Mouse (Mus musculus): ENCODE measurements around the gene Rdx. TPM values are rescaled to one million over a fixed set of nuclear protein-coding genes. Genes with fewer than 3 reads are reported as not detected.

The Rdx gene
- 107 and 121 TPM in 2 replicates for polyA plus RNA-seq (2014; fragmentation: Nextera tagmentation; extraction: Ambion mirVana)

DNA sequence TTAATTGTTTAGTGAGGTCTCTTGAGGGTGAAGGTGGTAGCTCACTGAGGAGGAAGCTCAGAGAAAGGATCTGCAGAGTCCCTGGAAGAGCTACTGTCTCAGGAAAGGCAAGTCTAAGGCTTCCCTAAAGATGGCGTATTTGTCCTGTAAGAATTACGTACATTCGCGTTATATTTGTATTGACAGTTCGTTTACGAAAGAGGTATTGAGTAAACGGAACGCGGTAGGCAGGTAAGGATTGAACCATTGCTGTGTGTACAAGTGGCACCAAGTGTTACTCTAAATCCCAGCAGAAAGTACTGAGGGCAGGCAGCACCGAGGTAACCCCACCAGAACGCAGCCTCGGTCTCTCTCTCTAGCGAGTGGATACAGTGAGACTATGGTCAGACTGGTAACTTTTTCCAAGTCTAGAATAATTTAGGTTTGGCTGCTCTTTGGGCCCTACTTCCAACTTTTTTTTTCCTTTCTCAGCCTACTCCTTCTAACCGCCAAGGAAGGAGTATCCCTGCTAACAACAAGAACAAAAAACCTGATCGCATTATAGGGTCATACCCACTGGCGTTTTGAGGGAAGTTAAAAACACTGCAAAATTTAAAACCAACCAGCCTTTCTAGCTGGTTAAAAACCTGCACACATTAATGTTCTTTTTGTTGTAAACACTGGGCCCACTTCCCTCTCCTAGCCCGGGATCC lies at the start of gene Rdx:
Gene Rdx, plus strand, starts transcription at position 45 of the 692 bp plus-strand sequence.
- peak; percentile 44 for DNase-seq (ENCODE audit: low spot score)
- Histone ChIP-seq H3K4me3 (ENCODE audit: low read depth, low read length) (peak within 1 kb of the TSS; percentile 94), H3K4me1 (ENCODE audit: control insufficient read depth, insufficient read depth, low read length) (peaks cover 13% of the 10 kb centered on the region; the same call in 1 of the 2 replicates), H3K27ac (ENCODE audit: low read depth, low read length) (peak within 1 kb of the TSS; percentile 96), H3K36me3 (ENCODE audit: control insufficient read depth, insufficient read depth, low read length) (no peaks in the 10 kb centered on the region), H3K9me3 (replicated peaks; ENCODE audit: control insufficient read depth, low read length) (no peaks in the 10 kb centered on the region), H3K4me2 (ENCODE audit: low read length) (peak within 1 kb of the TSS; percentile 46), H3K27me3 (replicated peaks; ENCODE audit: control insufficient read depth, insufficient read depth, low read length) (no peaks in the 10 kb centered on the region), H3K9ac (ENCODE audit: low read length) (peak within 1 kb of the TSS; percentile 95)
- ATAC-seq: no peak
- 2% methylated on average over 17 of the region's 17 CpGs for WGBS

DNA sequence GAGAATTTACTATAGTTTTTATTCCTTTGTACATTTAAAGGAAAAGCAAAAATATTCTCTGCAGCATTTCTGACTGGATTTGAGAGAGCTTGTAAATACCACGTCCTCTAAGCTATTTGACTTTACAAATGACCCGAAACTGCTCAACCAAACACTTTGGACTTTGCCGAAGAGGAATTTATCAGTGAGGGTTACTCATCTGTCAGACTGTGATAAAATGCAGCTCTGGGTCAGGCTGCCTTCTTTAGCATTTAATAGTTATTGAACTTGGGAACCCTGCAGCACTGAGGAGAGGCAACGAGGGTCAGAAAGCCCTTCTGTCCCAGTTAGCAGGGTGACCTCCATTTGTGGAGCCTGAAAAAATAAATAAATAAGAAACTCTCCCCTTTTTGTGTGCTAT lies 43.5 kb upstream of the Rdx start:
- no peak overlapping the region for H3K4me2 ChIP-seq (ENCODE audit: low read length)
- H3K27ac ChIP-seq (ENCODE audit: low read depth, low read length): no peak overlapping the region
- H3K27me3 ChIP-seq (replicated peaks; ENCODE audit: control insufficient read depth, insufficient read depth, low read length): no peaks in the 10 kb centered on the region
- no peaks in the 10 kb centered on the region for H3K9me3 ChIP-seq (replicated peaks; ENCODE audit: control insufficient read depth, low read length)
- ATAC-seq (no peak), DNase-seq (ENCODE audit: low spot score) (no peak)
- no peaks in the 10 kb centered on the region for H3K36me3 ChIP-seq (ENCODE audit: control insufficient read depth, insufficient read depth, low read length)
- no peak overlapping the region for H3K9ac ChIP-seq (ENCODE audit: low read length)
- 90% methylated on average over 4 of the region's 4 CpGs for WGBS
- H3K4me1 ChIP-seq (ENCODE audit: control insufficient read depth, insufficient read depth, low read length): no peaks in the 10 kb centered on the region
- no peak overlapping the region for H3K4me3 ChIP-seq (ENCODE audit: low read depth, low read length)

DNA sequence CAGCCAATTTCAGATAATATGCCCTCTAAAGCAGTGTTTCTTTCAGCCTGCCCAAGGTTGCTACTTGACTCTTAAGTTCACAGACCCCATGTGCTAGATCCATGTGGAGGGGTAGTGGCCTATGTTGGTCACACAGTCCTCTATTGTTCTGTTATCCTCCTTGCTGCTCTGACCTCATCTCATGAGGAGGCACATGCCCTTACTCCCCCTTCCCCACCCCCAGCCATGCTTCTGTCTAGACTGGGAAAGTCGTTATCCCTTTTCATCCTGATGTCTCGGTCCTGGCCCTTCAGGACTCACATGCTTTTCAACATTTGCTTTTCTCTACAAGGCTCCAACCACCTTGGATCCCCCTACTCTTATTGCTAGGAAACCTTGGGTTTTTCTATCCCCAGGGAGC lies 39.6 kb upstream of the Rdx start:
- no peaks in the 10 kb centered on the region for H3K4me1 ChIP-seq (ENCODE audit: control insufficient read depth, insufficient read depth, low read length)

DNA sequence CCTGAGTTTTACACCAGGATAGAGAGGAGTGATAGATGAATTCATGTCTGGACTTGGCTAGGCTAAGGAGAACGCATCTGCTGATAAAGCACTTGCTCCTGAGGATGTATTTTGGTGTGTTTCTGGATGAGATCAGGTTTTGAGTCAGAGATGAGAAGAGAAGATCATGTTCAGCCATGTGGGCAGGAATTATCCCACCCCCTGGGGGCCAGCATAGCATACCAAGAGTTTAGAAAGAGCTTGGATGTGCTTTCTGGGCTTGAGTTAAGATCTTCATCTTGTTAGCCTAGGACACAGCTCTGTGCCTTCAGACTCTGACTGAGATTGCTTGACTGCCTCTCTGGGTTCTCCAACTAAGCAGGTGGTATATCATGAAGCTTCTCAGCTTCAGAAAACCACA lies 38.5 kb upstream of the Rdx start:
- H3K27me3 ChIP-seq (replicated peaks; ENCODE audit: control insufficient read depth, insufficient read depth, low read length): no peaks in the 10 kb centered on the region
- WGBS: 80% methylated on average over 1 of the region's 1 CpGs

More for the DNA sequence above, 39.6 kb upstream of the Rdx start:
- no peaks in the 10 kb centered on the region for H3K9me3 ChIP-seq (replicated peaks; ENCODE audit: control insufficient read depth, low read length)
- ATAC-seq: no peak
- H3K36me3 ChIP-seq (ENCODE audit: control insufficient read depth, insufficient read depth, low read length): no peaks in the 10 kb centered on the region
- no peak overlapping the region for H3K9ac ChIP-seq (ENCODE audit: low read length)
- 27% methylated on average over 2 of the region's 2 CpGs for WGBS
- DNase-seq (ENCODE audit: low spot score): no peak
- no peaks in the 10 kb centered on the region for H3K27me3 ChIP-seq (replicated peaks; ENCODE audit: control insufficient read depth, insufficient read depth, low read length)
- no peak overlapping the region for H3K27ac ChIP-seq (ENCODE audit: low read depth, low read length)
- H3K4me2 ChIP-seq (ENCODE audit: low read length): no peak overlapping the region
- H3K4me3 ChIP-seq (ENCODE audit: low read depth, low read length): no peak overlapping the region

DNA sequence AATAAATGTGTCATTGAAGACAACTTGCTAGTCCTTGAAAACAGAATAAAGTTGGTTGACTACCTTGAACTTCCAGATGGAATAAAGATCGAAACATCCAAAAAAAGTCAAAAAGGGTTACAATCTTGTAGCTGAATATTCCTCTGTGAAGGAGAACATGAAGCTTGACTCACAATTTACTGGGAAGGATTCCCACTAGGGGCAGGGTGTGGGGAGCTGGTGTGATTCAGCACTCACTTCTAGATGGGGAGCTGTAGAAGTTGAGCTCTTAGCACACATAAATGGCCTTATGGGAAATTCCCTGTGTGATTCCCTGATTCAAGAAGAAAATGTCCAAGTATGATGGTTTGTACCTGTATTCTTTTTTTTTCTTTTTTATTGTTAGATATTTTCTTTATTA lies 34.7 kb upstream of the Rdx start:
- Histone ChIP-seq H3K4me3 (ENCODE audit: low read depth, low read length) (no peak overlapping the region), H3K4me1 (ENCODE audit: control insufficient read depth, insufficient read depth, low read length) (no peaks in the 10 kb centered on the region), H3K27ac (ENCODE audit: low read depth, low read length) (no peak overlapping the region), H3K9ac (ENCODE audit: low read length) (no peak overlapping the region), H3K27me3 (replicated peaks; ENCODE audit: control insufficient read depth, insufficient read depth, low read length) (no peaks in the 10 kb centered on the region), H3K4me2 (ENCODE audit: low read length) (no peak overlapping the region), H3K9me3 (replicated peaks; ENCODE audit: control insufficient read depth, low read length) (no peaks in the 10 kb centered on the region), H3K36me3 (ENCODE audit: control insufficient read depth, insufficient read depth, low read length) (no peaks in the 10 kb centered on the region)
- DNase-seq (ENCODE audit: low spot score): no peak
- ATAC-seq: no peak
- 97% methylated on average over 1 of the region's 1 CpGs for WGBS

More for the DNA sequence above, 38.5 kb upstream of the Rdx start:
- ATAC-seq: no peak
- H3K9ac ChIP-seq (ENCODE audit: low read length): no peak overlapping the region
- H3K4me1 ChIP-seq (ENCODE audit: control insufficient read depth, insufficient read depth, low read length): no peaks in the 10 kb centered on the region
- H3K4me3 ChIP-seq (ENCODE audit: low read depth, low read length): no peak overlapping the region
- H3K36me3 ChIP-seq (ENCODE audit: control insufficient read depth, insufficient read depth, low read length): no peaks in the 10 kb centered on the region
- no peak overlapping the region for H3K27ac ChIP-seq (ENCODE audit: low read depth, low read length)
- H3K9me3 ChIP-seq (replicated peaks; ENCODE audit: control insufficient read depth, low read length): no peaks in the 10 kb centered on the region
- no peak for DNase-seq (ENCODE audit: low spot score)
- H3K4me2 ChIP-seq (ENCODE audit: low read length): no peak overlapping the region

DNA sequence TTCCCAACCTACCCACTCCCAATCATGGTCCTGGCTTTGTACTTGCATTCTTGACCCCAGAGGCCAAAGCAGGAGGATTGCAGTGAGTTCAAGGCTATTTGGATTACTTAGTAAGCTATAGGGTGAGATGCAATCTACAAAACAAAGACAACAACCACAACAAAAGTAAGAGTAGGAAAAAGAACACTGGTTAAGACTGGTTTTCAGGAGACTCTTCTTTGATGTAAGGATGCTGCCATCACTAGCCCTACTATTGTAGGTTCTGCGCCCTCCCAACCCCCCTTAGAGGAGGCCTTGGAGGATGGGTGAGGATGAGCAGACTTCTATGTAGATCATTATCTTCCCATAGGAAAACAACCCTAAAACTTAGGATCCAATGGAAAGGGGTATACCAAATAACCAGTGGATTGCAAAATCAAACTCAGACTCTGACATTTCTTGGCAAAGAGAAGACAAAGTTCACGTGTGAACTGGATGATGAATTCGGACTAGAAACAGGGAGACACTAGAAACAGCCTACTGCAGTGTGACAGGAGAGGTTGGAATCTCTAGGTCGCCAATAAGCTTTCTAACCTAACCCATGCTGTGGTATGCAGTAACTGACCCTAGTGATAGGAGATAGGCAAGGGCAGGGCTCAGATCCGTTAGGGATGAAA lies 34.1 kb upstream of the Rdx start:
- DNase-seq (ENCODE audit: low spot score): no peak
- H3K36me3 ChIP-seq (ENCODE audit: control insufficient read depth, insufficient read depth, low read length): no peaks in the 10 kb centered on the region
- H3K9me3 ChIP-seq (replicated peaks; ENCODE audit: control insufficient read depth, low read length): no peaks in the 10 kb centered on the region
- no peak for ATAC-seq
- no peak overlapping the region for H3K4me3 ChIP-seq (ENCODE audit: low read depth, low read length)
- WGBS: 89% methylated on average over 5 of the region's 5 CpGs
- H3K27me3 ChIP-seq (replicated peaks; ENCODE audit: control insufficient read depth, insufficient read depth, low read length): no peaks in the 10 kb centered on the region
- H3K27ac ChIP-seq (ENCODE audit: low read depth, low read length): no peak overlapping the region
- no peak overlapping the region for H3K4me2 ChIP-seq (ENCODE audit: low read length)
- H3K4me1 ChIP-seq (ENCODE audit: control insufficient read depth, insufficient read depth, low read length): no peaks in the 10 kb centered on the region
- no peak overlapping the region for H3K9ac ChIP-seq (ENCODE audit: low read length)

DNA sequence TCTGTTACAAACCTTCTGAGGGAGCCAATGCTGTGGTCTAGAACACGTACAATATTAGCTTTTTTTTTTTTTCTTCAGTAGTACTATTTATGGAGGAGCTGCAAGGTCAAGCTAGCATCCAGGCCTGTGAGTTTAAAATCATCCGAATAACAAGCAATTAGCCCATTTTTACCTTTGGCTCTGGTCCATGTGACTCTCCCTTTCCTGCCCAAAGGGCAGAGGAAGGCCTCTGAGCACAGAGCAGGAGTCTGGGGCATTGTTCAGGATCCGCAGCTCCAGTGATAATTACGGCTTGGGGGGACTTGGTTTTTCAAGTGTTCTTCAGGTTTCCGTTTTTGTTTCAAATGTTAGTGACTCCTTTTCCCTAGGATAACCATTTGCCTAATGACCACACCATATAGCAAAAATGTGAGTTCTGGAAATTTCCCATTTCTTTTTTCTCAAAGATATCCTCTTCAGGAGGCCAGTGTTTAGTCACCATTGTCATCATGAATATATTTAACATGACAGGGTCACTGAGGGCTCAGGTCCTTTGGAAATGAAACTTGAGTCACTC lies 33.0 kb upstream of the Rdx start:
- Histone ChIP-seq H3K9me3 (replicated peaks; ENCODE audit: control insufficient read depth, low read length) (no peaks in the 10 kb centered on the region), H3K4me2 (ENCODE audit: low read length) (no peak overlapping the region), H3K4me1 (ENCODE audit: control insufficient read depth, insufficient read depth, low read length) (no peaks in the 10 kb centered on the region), H3K27ac (ENCODE audit: low read depth, low read length) (no peak overlapping the region), H3K27me3 (replicated peaks; ENCODE audit: control insufficient read depth, insufficient read depth, low read length) (no peaks in the 10 kb centered on the region), H3K9ac (ENCODE audit: low read length) (no peak overlapping the region), H3K36me3 (ENCODE audit: control insufficient read depth, insufficient read depth, low read length) (no peaks in the 10 kb centered on the region), H3K4me3 (ENCODE audit: low read depth, low read length) (no peak overlapping the region)
- WGBS: 63% methylated on average over 5 of the region's 5 CpGs
- ATAC-seq (no peak), DNase-seq (ENCODE audit: low spot score) (no peak)

DNA sequence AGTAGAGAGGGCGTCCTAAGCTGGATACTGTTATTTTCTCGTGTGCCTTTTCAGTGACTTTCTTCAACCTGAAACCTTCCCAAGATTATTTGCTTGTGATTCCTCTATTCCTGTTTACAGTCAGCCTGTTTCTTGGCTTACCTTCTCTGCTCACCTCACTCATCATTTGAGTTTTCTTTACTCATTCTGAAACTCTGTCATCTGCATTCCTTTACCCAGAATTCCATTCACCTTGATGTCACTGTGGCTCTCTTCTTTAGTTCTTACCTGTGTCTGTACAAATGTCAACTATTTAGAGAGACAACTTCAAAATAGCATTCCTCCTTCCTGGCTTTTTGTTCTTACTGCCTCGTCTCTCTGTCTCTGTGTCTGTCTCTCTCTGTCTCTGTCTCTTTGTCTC lies 29.9 kb upstream of the Rdx start:
- 82% methylated on average over 3 of the region's 3 CpGs for WGBS

DNA sequence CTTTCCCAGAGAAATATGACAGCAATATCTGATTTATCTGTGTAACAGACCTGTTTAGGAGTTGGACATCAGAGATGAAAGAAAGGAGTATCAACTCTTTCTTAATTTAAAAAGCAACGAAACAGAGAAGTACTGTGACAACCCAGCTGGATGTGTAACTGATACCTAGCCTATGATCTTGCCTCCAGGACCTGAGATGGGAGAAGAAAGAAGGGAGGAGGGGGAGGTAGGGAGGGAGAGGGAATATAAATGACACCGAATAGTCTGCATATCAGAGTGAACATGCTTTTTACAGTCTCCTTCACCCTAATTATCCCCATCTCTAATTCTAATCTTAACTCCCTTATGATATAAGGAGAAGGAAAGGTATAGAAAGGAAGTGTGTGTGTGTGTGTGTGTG lies 29.1 kb upstream of the Rdx start:
- no peak overlapping the region for H3K4me3 ChIP-seq (ENCODE audit: low read depth, low read length)
- no peaks in the 10 kb centered on the region for H3K36me3 ChIP-seq (ENCODE audit: control insufficient read depth, insufficient read depth, low read length)
- no peak for DNase-seq (ENCODE audit: low spot score)
- H3K9me3 ChIP-seq (replicated peaks; ENCODE audit: control insufficient read depth, low read length): no peaks in the 10 kb centered on the region
- ATAC-seq: no peak
- no peaks in the 10 kb centered on the region for H3K27me3 ChIP-seq (replicated peaks; ENCODE audit: control insufficient read depth, insufficient read depth, low read length)
- no peak overlapping the region for H3K4me2 ChIP-seq (ENCODE audit: low read length)
- H3K9ac ChIP-seq (ENCODE audit: low read length): no peak overlapping the region
- H3K27ac ChIP-seq (ENCODE audit: low read depth, low read length): no peak overlapping the region
- 81% methylated on average over 2 of the region's 2 CpGs for WGBS
- no peaks in the 10 kb centered on the region for H3K4me1 ChIP-seq (ENCODE audit: control insufficient read depth, insufficient read depth, low read length)

More for the DNA sequence above, 29.9 kb upstream of the Rdx start:
- Histone ChIP-seq H3K36me3 (ENCODE audit: control insufficient read depth, insufficient read depth, low read length) (no peaks in the 10 kb centered on the region), H3K27me3 (replicated peaks; ENCODE audit: control insufficient read depth, insufficient read depth, low read length) (no peaks in the 10 kb centered on the region), H3K4me3 (ENCODE audit: low read depth, low read length) (no peak overlapping the region), H3K9me3 (replicated peaks; ENCODE audit: control insufficient read depth, low read length) (no peaks in the 10 kb centered on the region), H3K27ac (ENCODE audit: low read depth, low read length) (no peak overlapping the region), H3K9ac (ENCODE audit: low read length) (no peak overlapping the region), H3K4me2 (ENCODE audit: low read length) (no peak overlapping the region), H3K4me1 (ENCODE audit: control insufficient read depth, insufficient read depth, low read length) (no peaks in the 10 kb centered on the region)
- no peak for ATAC-seq
- no peak for DNase-seq (ENCODE audit: low spot score)

Data from forebrain, embryonic 14.5 days (tissue).